Mouse (Mus musculus) lung, embryonic 16.5 days (tissue): ENCODE results near the gene Npc1l1. TPM values are rescaled to one million over a fixed set of nuclear protein-coding genes. Genes with fewer than 3 reads are reported as not detected.

Experiments used
- ATAC-seq: fragments of 200-750 bp; cut with Nextera tagmentation; 2 replicates; pipeline ENCODE4 v1.8.0; 2017; ENCODE audit warnings: low read depth, mild to moderate bottlenecking, moderate library complexity
- H3K27ac ChIP-seq: fragments of 300-500 bp; sonication (generic); 2 replicates; pipeline ENCODE4 v1.5.1; 2014; ENCODE audit warnings: mild to moderate bottlenecking, control low read depth, low read length
- H3K27me3 ChIP-seq: fragments of 300-500 bp; sonication (generic); 2 replicates; pipeline ENCODE4 v1.6.1; 2014; ENCODE audit warnings: low read depth, low read length, mixed read lengths; ENCODE audit not compliant: control insufficient read depth, insufficient read depth
- H3K36me3 ChIP-seq: fragments of 300-500 bp; sonication (generic); 2 replicates; pipeline ENCODE4 v1.6.1; 2014; ENCODE audit warnings: low read length; ENCODE audit not compliant: control insufficient read depth, insufficient read depth
- H3K4me1 ChIP-seq: fragments of 300-500 bp; sonication (generic); replicated peaks from 2 replicates; pipeline ENCODE4 v1.6.1; 2014; ENCODE audit warnings: low read length, mixed read lengths; ENCODE audit not compliant: control insufficient read depth, insufficient read depth
- H3K4me2 ChIP-seq: fragments of 300-500 bp; sonication (generic); 2 replicates; pipeline ENCODE4 v1.6.1; 2014; ENCODE audit warnings: low read depth, low read length, control low read depth
- H3K4me3 ChIP-seq: fragments of 300-500 bp; sonication (generic); 2 replicates; pipeline ENCODE4 v1.5.1; 2014; ENCODE audit warnings: mild to moderate bottlenecking, low read length, control low read depth
- H3K9ac ChIP-seq: fragments of 300-500 bp; sonication (generic); 2 replicates; pipeline ENCODE4 v1.6.1; 2014; ENCODE audit warnings: low read length, control low read depth
- H3K9me3 ChIP-seq: fragments of 300-500 bp; sonication (generic); 2 replicates; pipeline ENCODE4 v1.6.1; 2016; ENCODE audit warnings: low read length; ENCODE audit not compliant: control insufficient read depth
- WGBS: fragments of 180-500 bp; shearing (Covaris S2); extraction: QIAGEN DNeasy Blood & Tissue Kit; methylation state at CpG from one replicate; pipeline ENCODE4 v1.1.7; 2014; 5-methylcytosine and 5-hydroxymethylcytosine counted together
- polyA plus RNA-seq: library from polyadenylated mRNA; unstranded; fragments of >200 nt; fragmentation: Nextera tagmentation; extraction: Ambion mirVana; gene quantifications from 2 replicates; pipeline ENCODE4 v1.2.1, GENCODE M21; 2015

Gene Npc1l1
- polyA plus RNA-seq, 1 experiment from 2014 or later, result not detected

DNA sequence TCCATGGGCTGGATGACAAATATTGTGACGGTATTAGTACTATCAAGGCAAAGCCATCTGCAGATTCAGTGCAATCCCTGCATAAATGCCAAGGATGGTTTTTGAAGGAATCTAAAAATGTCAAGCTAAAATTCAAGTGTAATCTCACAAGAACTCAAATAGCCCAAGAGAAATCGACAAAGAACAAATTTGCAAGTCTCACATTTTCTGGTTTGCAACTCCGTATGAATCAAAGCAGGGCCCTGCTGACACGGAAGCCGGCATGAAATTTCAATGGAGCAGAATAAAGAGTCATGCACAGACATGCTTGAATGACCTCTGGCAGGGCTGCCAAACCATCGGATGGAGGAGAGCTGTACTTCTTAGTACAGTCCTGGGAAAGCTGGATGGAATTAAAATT is 10.0 kb downstream of the Npc1l1 start:
- WGBS, result 86% methylated on average over 6 of the region's 6 CpGs
- H3K4me1 ChIP-seq, result no peaks in the 10 kb centered on the region
- no peak for ATAC-seq
- H3K9ac ChIP-seq, result no peak overlapping the region
- no peak overlapping the region for H3K4me3 ChIP-seq
- H3K4me2 ChIP-seq, result no peak overlapping the region
- no peaks in the 10 kb centered on the region for H3K27me3 ChIP-seq
- no peaks in the 10 kb centered on the region for H3K9me3 ChIP-seq
- H3K27ac ChIP-seq, result no peak overlapping the region
- H3K36me3 ChIP-seq, result no peaks in the 10 kb centered on the region

DNA sequence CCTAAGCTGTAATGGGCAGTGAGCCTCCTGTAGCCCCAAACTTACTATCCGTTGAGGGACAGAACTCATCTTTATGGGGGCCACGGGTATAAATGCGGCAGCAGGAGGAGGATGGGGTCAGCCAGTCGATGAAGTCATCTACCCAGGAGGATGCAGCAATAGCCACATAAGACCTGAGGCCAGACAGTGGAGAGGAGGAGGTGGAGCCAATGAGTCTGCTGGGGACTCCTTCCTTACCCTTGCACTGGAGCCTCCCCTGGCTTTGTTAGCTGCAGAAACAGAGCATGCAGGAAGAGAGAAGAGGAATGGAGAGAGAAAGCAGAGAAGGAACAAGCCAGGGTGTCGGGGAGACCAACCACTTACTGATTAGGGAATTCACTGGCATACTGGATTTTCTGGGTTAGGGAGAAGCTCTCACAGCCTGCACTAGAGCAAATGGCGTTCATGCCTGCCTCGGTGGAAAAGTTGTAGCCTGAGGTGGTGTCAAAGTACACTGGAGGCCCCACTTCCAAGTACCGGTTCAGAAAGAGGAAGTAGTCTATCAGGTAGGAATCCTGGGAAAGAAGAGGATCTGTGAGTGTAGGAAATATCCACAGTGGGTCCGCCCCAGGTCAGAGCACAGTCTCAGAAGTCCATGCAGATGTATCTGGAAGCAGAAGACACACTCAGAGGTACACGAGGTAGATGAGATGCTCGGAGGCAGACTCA is 11.6 kb downstream of the Npc1l1 start:
- H3K36me3 ChIP-seq, result no peaks in the 10 kb centered on the region
- H3K27me3 ChIP-seq, result no peaks in the 10 kb centered on the region
- no peak overlapping the region for H3K4me2 ChIP-seq
- no peak overlapping the region for H3K9ac ChIP-seq
- no peaks in the 10 kb centered on the region for H3K4me1 ChIP-seq
- 71% methylated on average over 11 of the region's 11 CpGs for WGBS
- H3K27ac ChIP-seq, result no peak overlapping the region
- no peak overlapping the region for H3K4me3 ChIP-seq
- H3K9me3 ChIP-seq, result no peaks in the 10 kb centered on the region
- no peak for ATAC-seq

DNA sequence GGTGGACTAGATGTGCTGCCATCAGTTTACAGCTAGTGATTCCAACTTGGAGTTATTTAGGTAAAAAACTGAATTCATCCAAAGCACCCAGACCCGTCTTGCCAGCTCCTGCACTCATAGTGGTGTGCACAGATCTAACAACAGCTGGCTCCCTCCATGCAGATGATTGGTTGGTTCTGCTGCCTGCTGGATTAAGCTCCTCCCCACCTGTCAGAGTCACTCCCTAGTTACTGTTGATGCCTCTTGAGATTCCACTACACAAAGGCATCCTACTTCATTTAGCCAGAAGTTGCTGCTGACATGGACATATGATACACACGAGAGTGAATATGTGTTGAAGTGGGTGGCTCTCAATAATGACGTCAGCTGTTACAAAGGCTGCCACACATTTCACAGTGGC is 13.1 kb downstream of the Npc1l1 start:
- Histone ChIP-seq H3K9ac (no peak overlapping the region), H3K4me1 (no peaks in the 10 kb centered on the region), H3K27me3 (no peaks in the 10 kb centered on the region), H3K9me3 (no peaks in the 10 kb centered on the region), H3K4me3 (no peak overlapping the region), H3K27ac (no peak overlapping the region), H3K36me3 (no peaks in the 10 kb centered on the region), H3K4me2 (no peak overlapping the region)
- peak; percentile 41; the same call in 1 of the 2 replicates for ATAC-seq
- WGBS, result 36% methylated on average over 3 of the region's 3 CpGs

DNA sequence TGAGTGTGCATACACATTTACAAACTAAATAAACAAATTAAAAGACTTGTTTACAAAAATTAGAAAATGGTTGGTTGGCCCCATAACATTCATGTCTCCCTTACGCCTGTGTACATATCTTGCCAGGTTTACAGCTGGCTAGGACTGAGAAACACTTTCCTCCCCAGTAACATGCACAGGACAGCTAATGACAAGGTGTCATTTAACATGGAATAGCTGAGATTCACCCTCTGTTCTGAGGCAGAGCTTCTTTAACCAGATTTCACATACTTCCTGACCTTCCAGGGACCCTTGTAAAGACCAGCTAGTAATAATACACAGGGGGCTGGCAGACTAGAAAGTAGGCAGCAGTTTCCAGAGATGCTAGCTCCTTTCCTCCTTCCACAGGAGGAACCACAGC is 21.8 kb downstream of the Npc1l1 start:
- Histone ChIP-seq H3K36me3 (no peaks in the 10 kb centered on the region), H3K27me3 (no peaks in the 10 kb centered on the region), H3K4me3 (no peak overlapping the region), H3K27ac (no peak overlapping the region), H3K4me2 (no peak overlapping the region), H3K9me3 (no peaks in the 10 kb centered on the region), H3K9ac (no peak overlapping the region), H3K4me1 (no peaks in the 10 kb centered on the region)
- ATAC-seq, result peak; percentile 62
- WGBS, result 59% methylated on average over 1 of the region's 1 CpGs

DNA sequence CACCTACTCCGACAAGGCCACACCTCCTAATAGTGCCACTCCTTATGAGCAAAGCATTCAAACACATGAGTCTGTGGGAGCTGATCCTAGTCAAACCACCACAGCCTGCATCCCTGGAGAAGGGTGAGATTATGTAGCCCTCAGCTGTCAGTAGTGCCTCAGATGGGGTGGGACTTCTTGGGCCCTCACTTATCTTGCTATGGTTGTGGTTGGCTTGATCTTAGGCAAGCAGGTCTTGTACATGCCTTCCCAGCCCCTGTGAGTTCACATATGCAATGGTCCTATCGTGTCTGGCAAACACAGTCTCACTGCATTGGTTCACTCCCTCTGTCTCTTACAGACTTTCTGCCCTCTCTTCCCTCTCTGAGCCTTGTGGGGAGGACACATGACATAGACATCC is 22.9 kb downstream of the Npc1l1 start:
- no peak overlapping the region for H3K4me2 ChIP-seq
- H3K4me1 ChIP-seq, result no peaks in the 10 kb centered on the region
- H3K27ac ChIP-seq, result no peak overlapping the region
- WGBS, result 84% methylated on average over 2 of the region's 2 CpGs
- no peaks in the 10 kb centered on the region for H3K9me3 ChIP-seq
- no peaks in the 10 kb centered on the region for H3K36me3 ChIP-seq
- no peak for ATAC-seq
- H3K27me3 ChIP-seq, result no peaks in the 10 kb centered on the region
- H3K9ac ChIP-seq, result no peak overlapping the region
- no peak overlapping the region for H3K4me3 ChIP-seq

DNA sequence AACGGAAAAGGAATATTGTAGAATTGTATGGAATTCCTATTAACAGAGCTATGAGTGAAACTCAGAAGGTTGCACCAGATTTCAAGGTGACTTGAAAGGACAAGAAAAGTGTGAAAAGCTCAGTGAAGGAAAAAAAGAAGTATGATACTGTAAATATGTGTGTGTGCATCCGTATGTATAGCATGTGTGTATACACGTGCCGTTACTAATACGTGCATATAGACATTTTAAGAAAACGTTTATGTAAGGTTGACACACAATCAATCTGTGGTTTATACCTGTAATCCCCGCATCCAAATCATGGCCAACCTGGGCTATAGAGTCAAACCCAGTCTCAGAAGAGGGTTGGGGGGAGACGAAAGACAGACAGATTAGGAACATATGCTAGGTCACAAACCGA is 29.4 kb downstream of the Npc1l1 start:
- Histone ChIP-seq H3K4me2 (peak overlapping the region; percentile 97), H3K4me1 (peaks cover 10% of the 10 kb centered on the region), H3K27me3 (no peaks in the 10 kb centered on the region), H3K36me3 (no peaks in the 10 kb centered on the region), H3K9me3 (no peaks in the 10 kb centered on the region), H3K9ac (peak overlapping the region; percentile 90), H3K27ac (peak overlapping the region; percentile 97), H3K4me3 (peak overlapping the region; percentile 83)
- 21% methylated on average over 9 of the region's 9 CpGs for WGBS
- 0 out of 2 replicates have a peak, but pooled peaks have one; percentile 0 for ATAC-seq

DNA sequence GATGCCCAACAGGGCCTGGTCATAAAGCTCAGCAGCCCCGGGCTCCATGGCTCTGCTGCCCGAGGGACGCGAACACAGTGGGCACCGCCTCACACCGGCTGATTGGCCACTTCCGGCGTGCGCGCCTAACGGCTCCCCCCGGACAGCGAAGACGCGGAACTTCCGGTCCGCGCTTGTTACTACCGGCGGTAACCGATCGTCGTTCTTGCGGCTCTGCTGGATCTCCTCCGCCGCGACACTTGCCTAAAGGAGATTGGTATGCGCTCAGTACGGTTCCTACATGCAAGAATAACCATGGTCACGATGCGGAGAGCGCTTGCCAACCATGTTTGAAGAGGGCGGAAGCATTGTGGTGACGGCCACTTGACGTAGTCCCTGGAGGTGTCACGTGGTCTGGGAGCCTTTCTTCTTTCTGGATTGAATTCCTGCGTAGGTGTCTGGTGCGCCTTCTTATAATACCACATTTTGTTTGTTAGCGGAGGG is 29.8 kb downstream of the Npc1l1 start, which contains the start of gene Nudcd3:
Gene Nudcd3, minus strand, starts transcription at position 329 of the 483 bp plus-strand sequence.
- peak; percentile 97 for ATAC-seq
- H3K27me3 ChIP-seq, result no peaks in the 10 kb centered on the region
- no peaks in the 10 kb centered on the region for H3K36me3 ChIP-seq
- H3K4me2 ChIP-seq, result peak within 1 kb of the TSS; percentile 97
- peak within 1 kb of the TSS; percentile 90 for H3K9ac ChIP-seq
- peak within 1 kb of the TSS; percentile 83 for H3K4me3 ChIP-seq
- H3K27ac ChIP-seq, result peak within 1 kb of the TSS; percentile 97
- under 1% methylated on average over 39 of the region's 39 CpGs for WGBS
- H3K9me3 ChIP-seq, result no peaks in the 10 kb centered on the region
- H3K4me1 ChIP-seq, result peaks cover 10% of the 10 kb centered on the region

DNA sequence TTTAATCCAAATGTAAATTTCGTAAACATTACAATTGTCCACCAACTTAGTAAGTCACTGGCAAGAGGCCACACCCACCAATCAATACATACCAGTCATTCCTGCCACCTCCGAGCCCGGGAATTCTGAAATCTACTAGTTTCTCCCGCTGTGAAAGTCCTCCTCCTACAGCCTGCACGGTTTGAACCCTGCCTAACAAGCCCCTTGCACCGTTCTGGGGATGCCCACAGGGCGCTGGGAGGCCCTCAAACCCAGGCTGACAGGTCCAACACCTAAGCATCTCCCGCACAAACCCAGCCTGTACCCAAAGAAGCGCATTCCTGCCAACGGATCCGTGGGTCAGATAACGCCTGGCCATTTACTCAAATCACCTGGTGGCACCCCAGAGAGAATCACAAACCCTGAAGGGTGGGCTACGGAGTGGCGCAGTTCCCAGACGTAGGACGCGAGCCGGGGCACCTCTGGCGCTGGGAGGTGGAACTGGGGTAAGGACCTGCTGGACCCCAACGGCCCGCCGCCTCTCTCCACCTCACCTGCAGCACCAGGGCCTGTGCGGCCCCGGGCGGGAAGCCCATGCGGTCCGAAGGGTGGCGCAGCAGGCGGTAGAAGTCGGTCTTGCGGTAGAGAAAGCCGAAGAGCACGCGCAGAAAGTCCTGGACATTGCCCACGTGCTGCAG is 30.4 kb downstream of the Npc1l1 start, which contains the start of gene A730071L15Rik:
Gene A730071L15Rik, plus strand, starts transcription at position 620 of the 677 bp plus-strand sequence.
- 2% methylated on average over 35 of the region's 35 CpGs for WGBS
- Histone ChIP-seq H3K9ac (peak within 1 kb of the TSS; percentile 90), H3K27ac (peak within 1 kb of the TSS; percentile 97), H3K4me1 (peaks cover 10% of the 10 kb centered on the region), H3K9me3 (no peaks in the 10 kb centered on the region), H3K36me3 (no peaks in the 10 kb centered on the region), H3K4me2 (peak within 1 kb of the TSS; percentile 97), H3K27me3 (no peaks in the 10 kb centered on the region), H3K4me3 (peak within 1 kb of the TSS; percentile 83)
- ATAC-seq, result peak; percentile 72

DNA sequence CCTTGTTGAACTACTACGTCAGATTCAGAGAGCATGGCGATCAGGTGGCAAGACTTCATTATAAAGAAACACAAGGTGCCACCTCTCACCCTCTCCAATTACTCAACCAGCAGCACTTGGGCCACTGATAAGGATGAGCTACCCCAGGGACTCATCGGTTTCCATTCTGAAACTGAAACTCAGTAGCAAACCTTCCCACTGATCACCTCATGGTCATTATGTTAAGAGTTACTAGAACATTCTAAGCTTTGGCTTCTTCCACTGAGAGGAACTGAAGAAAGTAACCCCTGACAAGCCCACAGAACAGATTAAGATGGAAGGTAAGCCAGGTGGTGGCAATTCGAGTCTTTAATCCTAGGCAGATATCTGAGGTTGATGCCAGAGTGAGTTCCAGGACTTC is 31.5 kb downstream of the Npc1l1 start:
- H3K4me2 ChIP-seq, result peak overlapping the region; percentile 97
- no peak for ATAC-seq
- 83% methylated on average over 4 of the region's 4 CpGs for WGBS
- no peak overlapping the region for H3K4me3 ChIP-seq
- H3K9ac ChIP-seq, result no peak overlapping the region
- no peaks in the 10 kb centered on the region for H3K36me3 ChIP-seq
- no peak overlapping the region for H3K27ac ChIP-seq
- H3K4me1 ChIP-seq, result peaks cover 10% of the 10 kb centered on the region
- no peaks in the 10 kb centered on the region for H3K9me3 ChIP-seq
- H3K27me3 ChIP-seq, result no peaks in the 10 kb centered on the region
